Mouse (Mus musculus): ENCODE data around the gene Olfr1016.

DNA sequence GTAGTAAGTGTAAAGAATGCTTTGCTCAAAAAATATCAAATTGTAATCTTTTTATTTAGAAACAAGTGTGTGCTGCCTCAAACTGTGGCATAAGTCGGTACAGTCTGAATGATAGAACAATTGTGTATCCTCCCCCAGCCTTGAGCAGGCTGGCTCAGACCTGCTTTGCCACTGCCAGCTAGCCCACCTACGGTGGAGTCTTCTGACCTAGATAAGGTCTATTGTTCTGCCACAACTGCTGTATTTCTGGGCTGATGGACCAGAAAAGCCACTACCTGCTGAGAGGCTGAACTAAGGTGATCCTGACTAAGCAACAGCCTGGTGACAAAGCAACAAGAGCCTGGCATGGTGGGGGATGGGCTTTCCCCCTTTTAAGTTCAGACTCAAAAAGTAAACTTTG, 10.0 kb downstream of the Olfr1016 start:
- TF ChIP-seq CTCF (IDR thresholded peaks at IDR 0.05; ENCODE audit: low read depth) (no peak), EP300 (optimal IDR thresholded peaks at IDR 0.05) (no peak)

Measured in stomach, postnatal 0 days (tissue).